ENCODE assay signal across 8 mouse cellular contexts in the genomic region with DNA sequence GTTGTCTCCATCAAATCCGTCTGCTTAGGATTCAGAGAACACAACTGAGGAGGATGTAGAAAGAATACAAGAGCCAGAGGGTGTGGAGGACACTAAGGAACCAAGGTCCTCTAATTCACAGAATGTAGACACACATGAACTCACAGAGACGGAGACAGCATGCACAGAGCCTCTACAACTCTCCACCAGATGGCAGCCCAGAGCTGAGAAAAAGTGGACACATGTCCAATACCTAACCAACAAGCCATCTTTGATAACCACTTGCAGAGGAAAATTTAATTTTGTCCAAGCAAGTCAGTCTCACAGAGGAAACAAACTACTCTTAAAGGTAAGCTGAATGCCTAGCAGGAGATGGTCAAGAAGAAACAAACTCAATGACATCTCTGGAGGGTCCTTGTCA. TPM values are rescaled to one million over a fixed set of nuclear protein-coding genes. Genes with fewer than 3 reads are reported as not detected.
DNase-seq lines count a peak whose midpoint lies in the region; ATAC-seq and TF ChIP-seq lines count a peak whose summit lies in the region.

No protein-coding gene starts in this region.

- peak; percentile 71 for TF ChIP-seq CTCF in lung, adult 2 months (IDR thresholded peaks at IDR 0.05; ENCODE audit: insufficient read depth, low read length)

- TF ChIP-seq POLR2A in lung, adult 2 months (IDR thresholded peaks at IDR 0.05; ENCODE audit: borderline replicate concordance, extremely low read depth, low read depth, low read length): no peak

- no peak overlapping the region for H3K4me2 ChIP-seq in midbrain, embryonic 11.5 days
- H3K4me2 ChIP-seq in midbrain, embryonic 13.5 days (replicated peaks): no peak overlapping the region

- WGBS in midbrain, embryonic 11.5 days: 16% methylated on average over 2 of the region's 2 CpGs
- 15% methylated on average over 2 of the region's 2 CpGs for WGBS in midbrain, embryonic 13.5 days
- WGBS in embryonic facial prominence, embryonic 10.5 days: 15% methylated on average over 2 of the region's 2 CpGs
- 16% methylated on average over 2 of the region's 2 CpGs for WGBS in lung, adult 2 months

- ATAC-seq in midbrain, embryonic 11.5 days (ENCODE audit: low FRiP score): no peak
- ATAC-seq in midbrain, embryonic 13.5 days: no peak

- H3K9ac ChIP-seq in midbrain, embryonic 11.5 days (ENCODE audit: low read length): no peak overlapping the region
- H3K9ac ChIP-seq in midbrain, embryonic 13.5 days (replicated peaks): no peak overlapping the region

- no peak overlapping the region for H3K27ac ChIP-seq in midbrain, embryonic 11.5 days (ENCODE audit: low read depth, low read length)
- no peak overlapping the region for H3K27ac ChIP-seq in midbrain, embryonic 13.5 days
- no peak overlapping the region for H3K27ac ChIP-seq in embryonic facial prominence, embryonic 10.5 days (replicated peaks)

- no peaks in the 10 kb centered on the region for H3K36me3 ChIP-seq in midbrain, embryonic 11.5 days (ENCODE audit: control insufficient read depth, insufficient read depth, low read length)
- H3K36me3 ChIP-seq in midbrain, embryonic 13.5 days: no peaks in the 10 kb centered on the region
- H3K36me3 ChIP-seq in embryonic facial prominence, embryonic 10.5 days (replicated peaks): no peaks in the 10 kb centered on the region

- DNase-seq in midbrain, embryonic 11.5 days (ENCODE audit: low spot score, missing footprints): peak; percentile 91
- DNase-seq in adrenal gland, postnatal 14 days: peak; percentile 55
- peak; percentile 73 for DNase-seq in embryonic facial prominence, embryonic 10.5 days (ENCODE audit: low spot score)
- peak; percentile 56 for DNase-seq in kidney, postnatal 14 days
- peak; percentile 50 for DNase-seq in lung, adult 2 months
- peak; percentile 16 for DNase-seq in skeletal muscle tissue, adult 2 months (ENCODE audit: low read depth, low spot score)
- no peak for DNase-seq in Muller cell, postnatal 12 days (ENCODE audit: inconsistent ontology term)

- H3K4me3 ChIP-seq in midbrain, embryonic 11.5 days (ENCODE audit: low read depth, low read length): no peak overlapping the region
- H3K4me3 ChIP-seq in midbrain, embryonic 13.5 days (replicated peaks): no peak overlapping the region
- H3K4me3 ChIP-seq in embryonic facial prominence, embryonic 10.5 days: no peak overlapping the region
- no peak overlapping the region for H3K4me3 ChIP-seq in lung, adult 2 months (replicated peaks; ENCODE audit: extremely low read depth, low read depth, low read length)

- H3K27me3 ChIP-seq in midbrain, embryonic 11.5 days (ENCODE audit: control insufficient read depth, insufficient read depth, low read length): no peaks in the 10 kb centered on the region
- H3K27me3 ChIP-seq in midbrain, embryonic 13.5 days: no peaks in the 10 kb centered on the region
- no peaks in the 10 kb centered on the region for H3K27me3 ChIP-seq in embryonic facial prominence, embryonic 10.5 days (replicated peaks; ENCODE audit: low read depth, poor library complexity, severe bottlenecking)

- no peaks in the 10 kb centered on the region for H3K4me1 ChIP-seq in midbrain, embryonic 11.5 days (ENCODE audit: control insufficient read depth, insufficient read depth, low read length)
- no peaks in the 10 kb centered on the region for H3K4me1 ChIP-seq in midbrain, embryonic 13.5 days (replicated peaks)
- no peaks in the 10 kb centered on the region for H3K4me1 ChIP-seq in embryonic facial prominence, embryonic 10.5 days
- no peaks in the 10 kb centered on the region for H3K4me1 ChIP-seq in lung, adult 2 months (ENCODE audit: control insufficient read depth, insufficient read depth, low read length)

- no peaks in the 10 kb centered on the region for H3K9me3 ChIP-seq in midbrain, embryonic 11.5 days (ENCODE audit: control insufficient read depth, low read length)
- H3K9me3 ChIP-seq in midbrain, embryonic 13.5 days: no peaks in the 10 kb centered on the region
- no peaks in the 10 kb centered on the region for H3K9me3 ChIP-seq in embryonic facial prominence, embryonic 10.5 days

RNA-seq across cellular contexts. Expression of a gene that starts 11.2 kb away (rescaled TPM):
- not detected in 2 replicates for polyA plus RNA-seq in midbrain, embryonic 11.5 days (2014; fragmentation: Nextera tagmentation; extraction: Ambion mirVana)
- not detected in 2 replicates for polyA plus RNA-seq in midbrain, embryonic 13.5 days (2015; fragmentation: Nextera tagmentation; extraction: Ambion mirVana)
- total RNA-seq in adrenal gland, postnatal 14 days (2021): not detected in 2 replicates
- not detected in 2 replicates for polyA plus RNA-seq in embryonic facial prominence, embryonic 10.5 days (2016; fragmentation: Nextera tagmentation; extraction: Ambion mirVana)
- polyA plus RNA-seq in lung, adult 2 months (2012; rRNA removed): 0.07 TPM in 1 of 2 replicates, not detected in the other

RNA-seq across cellular contexts. Expression of a gene that starts 20.6 kb away (rescaled TPM):
- not detected in 2 replicates for polyA plus RNA-seq in midbrain, embryonic 11.5 days (2014; fragmentation: Nextera tagmentation; extraction: Ambion mirVana)
- polyA plus RNA-seq in midbrain, embryonic 13.5 days (2015; fragmentation: Nextera tagmentation; extraction: Ambion mirVana): not detected in 2 replicates
- 0.45 and 8.4 TPM in 2 replicates for total RNA-seq in adrenal gland, postnatal 14 days (2021)
- polyA plus RNA-seq in embryonic facial prominence, embryonic 10.5 days (2016; fragmentation: Nextera tagmentation; extraction: Ambion mirVana): not detected in 2 replicates
- polyA plus RNA-seq in lung, adult 2 months (2012; rRNA removed): 0.20 and 3.4 TPM in 2 replicates
